Mouse (Mus musculus): Measurements from ENCODE around the gene Rpl26. TPM values are rescaled to one million over a fixed set of nuclear protein-coding genes. Genes with fewer than 3 reads are reported as not detected.
A peak's percentile ranks its signal among the peaks of the same experiment; 100 is the strongest.
"Not testable (repeated sequence)": the region's sequence is repeated elsewhere in the genome, so short reads cannot be mapped to it uniquely, and the experiment has no call there.

The Rpl26 gene
- total RNA-seq, 2 experiments from 2014 or later, result 5,287 to 6,613 TPM

GRCm38 (mm10) chr11:68908846-68909503 lies 7.6 kb downstream of the Rpl26 start:
- no peak for ATAC-seq (replicated peaks; ENCODE audit: poor library complexity, severe bottlenecking)

GRCm38 (mm10) chr11:68911531-68912177 lies 10.3 kb downstream of the Rpl26 start:
- no peak for ATAC-seq (replicated peaks; ENCODE audit: poor library complexity, severe bottlenecking)

- ATAC-seq (replicated peaks; ENCODE audit: poor library complexity, severe bottlenecking), result peak; percentile 95
These were observed 13.2 kb downstream of the Rpl26 start for GRCm38 (mm10) chr11:68914566-68914965.

GRCm38 (mm10) chr11:68923191-68923590 lies 21.8 kb downstream of the Rpl26 start:
- ATAC-seq (replicated peaks; ENCODE audit: poor library complexity, severe bottlenecking), result no peak

- ATAC-seq (replicated peaks; ENCODE audit: poor library complexity, severe bottlenecking), result no peak
These were observed 23.4 kb downstream of the Rpl26 start for GRCm38 (mm10) chr11:68924749-68925148.

GRCm38 (mm10) chr11:68926981-68927380 lies 25.6 kb downstream of the Rpl26 start, which contains the start of gene Odf4:
TSS of gene Odf4 (minus strand) at chr11:68927081.
- no peak for ATAC-seq (replicated peaks; ENCODE audit: poor library complexity, severe bottlenecking)

GRCm38 (mm10) chr11:68929947-68930346 lies 28.6 kb downstream of the Rpl26 start:
- no peak for ATAC-seq (replicated peaks; ENCODE audit: poor library complexity, severe bottlenecking)

GRCm38 (mm10) chr11:68933885-68934507 lies 32.6 kb downstream of the Rpl26 start:
- no peak for ATAC-seq (replicated peaks; ENCODE audit: poor library complexity, severe bottlenecking)

- ATAC-seq (replicated peaks; ENCODE audit: poor library complexity, severe bottlenecking), result not testable (repeated sequence)
These were observed 35.6 kb downstream of the Rpl26 start for GRCm38 (mm10) chr11:68936951-68937350.

GRCm38 (mm10) chr11:68939451-68940304 lies 38.3 kb downstream of the Rpl26 start:
- peak; percentile 99 for ATAC-seq (replicated peaks; ENCODE audit: poor library complexity, severe bottlenecking)

GRCm38 (mm10) chr11:68940516-68940915 lies 39.1 kb downstream of the Rpl26 start:
- ATAC-seq (replicated peaks; ENCODE audit: poor library complexity, severe bottlenecking), result no peak

GRCm38 (mm10) chr11:68942731-68943130 lies 41.3 kb downstream of the Rpl26 start:
- no peak for ATAC-seq (replicated peaks; ENCODE audit: poor library complexity, severe bottlenecking)

GRCm38 (mm10) chr11:68945245-68945644 lies 43.9 kb downstream of the Rpl26 start:
- no peak for ATAC-seq (replicated peaks; ENCODE audit: poor library complexity, severe bottlenecking)

GRCm38 (mm10) chr11:68946001-68946400 lies 44.6 kb downstream of the Rpl26 start:
- no peak for ATAC-seq (replicated peaks; ENCODE audit: poor library complexity, severe bottlenecking)

- ATAC-seq (replicated peaks; ENCODE audit: poor library complexity, severe bottlenecking), result no peak
These were observed 45.5 kb downstream of the Rpl26 start for GRCm38 (mm10) chr11:68946806-68947440.

- no peak for ATAC-seq (replicated peaks; ENCODE audit: poor library complexity, severe bottlenecking)
These were observed 46.2 kb downstream of the Rpl26 start for GRCm38 (mm10) chr11:68947542-68947993.

GRCm38 (mm10) chr11:68953903-68954302 lies 52.5 kb downstream of the Rpl26 start:
- no peak; the same call in 1 of the 2 replicates for ATAC-seq (replicated peaks; ENCODE audit: poor library complexity, severe bottlenecking)

GRCm38 (mm10) chr11:68954408-68954807 lies 53.0 kb downstream of the Rpl26 start:
- peak; percentile 26 for ATAC-seq (replicated peaks; ENCODE audit: poor library complexity, severe bottlenecking)

- ATAC-seq (replicated peaks; ENCODE audit: poor library complexity, severe bottlenecking), result no peak
These were observed 54.1 kb downstream of the Rpl26 start for GRCm38 (mm10) chr11:68955473-68955872.

- ATAC-seq (replicated peaks; ENCODE audit: poor library complexity, severe bottlenecking), result no peak
These were observed 54.7 kb downstream of the Rpl26 start for GRCm38 (mm10) chr11:68956107-68956506.
